Mouse (Mus musculus): ENCODE data around the gene Crhr2.

- TF ChIP-seq ZNF384 (IDR thresholded peaks at IDR 0.05; ENCODE audit: low read depth, low read length), result no peak
- TF ChIP-seq CHD2 (IDR thresholded peaks at IDR 0.05; ENCODE audit: low read depth, low read length), result no peak
- TF ChIP-seq ZC3H11A (IDR thresholded peaks at IDR 0.05; ENCODE audit: borderline replicate concordance, low read depth, low read length), result no peak
- no peak for TF ChIP-seq MAFK (IDR thresholded peaks at IDR 0.05; ENCODE audit: insufficient read depth, low read depth, low read length)
- TF ChIP-seq HCFC1 (IDR thresholded peaks at IDR 0.05; ENCODE audit: borderline replicate concordance, insufficient read depth, low read length), result no peak
These were observed 37.0 kb upstream of the Crhr2 start for GRCm38 (mm10) chr6:55169818-55170217.
